Mouse (Mus musculus) ES-Bruce4 (cell line): ENCODE measurements around the gene Phf11b. TPM values are rescaled to one million over a fixed set of nuclear protein-coding genes. Genes with fewer than 3 reads are reported as not detected.
"Not testable (repeated sequence)": the region's sequence is repeated elsewhere in the genome, so short reads cannot be mapped to it uniquely, and the experiment has no call there.

ENCODE experiments used
- H3K27ac ChIP-seq: 2 replicates; pipeline ENCODE4 v1.5.1; 2012; ENCODE audit warnings: low read length, inconsistent platforms; ENCODE audit not compliant: insufficient read depth
- H3K27me3 ChIP-seq: 2 replicates; pipeline ENCODE4 v1.6.1; 2012; ENCODE audit warnings: mild to moderate bottlenecking, low read length, inconsistent platforms; ENCODE audit not compliant: control insufficient read depth, poor library complexity, insufficient read depth, severe bottlenecking
- H3K36me3 ChIP-seq: 2 replicates; pipeline ENCODE4 v1.6.1; 2012; ENCODE audit warnings: inconsistent platforms, mild to moderate bottlenecking, low read length, moderate library complexity; ENCODE audit not compliant: control insufficient read depth, poor library complexity, insufficient read depth, severe bottlenecking
- H3K4me1 ChIP-seq: one replicate; pipeline ENCODE4 v1.8.1; 2011; ENCODE audit warnings: low read length; ENCODE audit not compliant: control insufficient read depth, insufficient read depth
- H3K4me3 ChIP-seq: 2 replicates; pipeline ENCODE4 v1.5.1; 2011; ENCODE audit warnings: low read depth, mild to moderate bottlenecking, low read length
- H3K9ac ChIP-seq: 2 replicates; pipeline ENCODE4 v1.6.1; 2012; ENCODE audit warnings: low read depth, mild to moderate bottlenecking, inconsistent platforms; ENCODE audit not compliant: poor library complexity, severe bottlenecking
- H3K9me3 ChIP-seq: replicated peaks from 2 replicates; pipeline ENCODE4 v1.6.1; 2012; ENCODE audit warnings: mild to moderate bottlenecking, low read length, inconsistent platforms; ENCODE audit not compliant: control insufficient read depth, poor library complexity, insufficient read depth, severe bottlenecking
- CTCF ChIP-seq: IDR thresholded peaks from one replicate; pipeline ENCODE4 v1.8.1; 2011; ENCODE audit warnings: low read depth, low read length
- EP300 ChIP-seq: IDR thresholded peaks from 2 replicates; pipeline ENCODE4 v1.6.1; 2011; ENCODE audit warnings: low read depth, low read length; ENCODE audit not compliant: insufficient read depth
- POLR2A ChIP-seq: IDR thresholded peaks from one replicate; pipeline ENCODE4 v1.8.1; 2011; ENCODE audit warnings: low read length; ENCODE audit not compliant: insufficient read depth
- polyA plus RNA-seq: library from polyadenylated mRNA; stranded (reverse); fragments of >200 nt; gene quantifications from 2 replicates; pipeline ENCODE4 v1.2.4, GENCODE M21; 2011; ENCODE audit warnings: low read depth; ENCODE audit not compliant: missing spikeins, insufficient read depth, insufficient read length

Phf11b gene
- polyA plus RNA-seq, 1 experiment: 0.52 TPM

DNA sequence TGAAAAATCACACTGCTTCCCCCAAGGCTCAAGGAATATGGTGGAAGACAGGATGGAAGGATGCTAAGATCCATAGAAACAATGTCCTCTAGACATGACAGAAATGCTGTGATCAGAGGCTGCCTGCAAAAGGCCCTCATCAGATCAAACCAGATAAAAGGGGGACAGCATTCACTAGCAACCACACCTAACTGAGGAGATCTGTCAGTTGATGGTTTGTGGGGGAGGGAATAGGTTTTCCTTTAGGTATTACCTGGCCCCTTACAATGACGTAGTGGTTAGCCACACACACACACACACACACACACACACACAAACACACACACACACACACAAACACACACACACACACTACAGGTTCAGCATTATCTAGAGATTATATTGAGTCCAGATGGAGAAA lies 1.6 kb downstream of the Phf11b start:
- H3K9me3 ChIP-seq: no peaks in the 10 kb centered on the region
- no peak overlapping the region for H3K9ac ChIP-seq
- H3K36me3 ChIP-seq: no peaks in the 10 kb centered on the region
- TF ChIP-seq POLR2A (no peak), CTCF (no peak), EP300 (no peak)
- no peak overlapping the region for H3K27ac ChIP-seq
- no peaks in the 10 kb centered on the region for H3K4me1 ChIP-seq
- no peak overlapping the region for H3K4me3 ChIP-seq
- H3K27me3 ChIP-seq: no peaks in the 10 kb centered on the region

DNA sequence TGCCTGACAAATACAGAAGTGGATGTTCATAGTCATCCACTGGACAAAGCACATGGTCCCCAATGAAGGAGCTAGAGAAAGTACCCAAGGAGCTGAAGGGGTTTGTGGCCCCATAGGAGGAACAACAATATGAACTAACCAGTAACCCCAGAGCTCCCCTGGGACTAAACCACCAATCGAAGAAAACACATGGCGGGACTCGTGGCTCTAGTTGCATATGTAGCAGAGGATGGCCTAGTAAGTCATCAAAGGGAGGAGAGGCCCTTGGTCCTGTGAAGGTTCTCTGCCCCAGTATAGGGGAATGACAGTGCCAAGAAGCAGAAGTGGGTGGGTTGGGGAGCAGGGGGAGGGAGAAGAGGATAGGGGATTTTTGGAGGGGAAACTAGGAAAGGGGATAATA lies 5.1 kb downstream of the Phf11b start:
- not testable (repeated sequence) for H3K9ac ChIP-seq, H3K9me3 ChIP-seq, H3K27ac ChIP-seq, H3K4me3 ChIP-seq, H3K36me3 ChIP-seq, H3K4me1 ChIP-seq, H3K27me3 ChIP-seq

DNA sequence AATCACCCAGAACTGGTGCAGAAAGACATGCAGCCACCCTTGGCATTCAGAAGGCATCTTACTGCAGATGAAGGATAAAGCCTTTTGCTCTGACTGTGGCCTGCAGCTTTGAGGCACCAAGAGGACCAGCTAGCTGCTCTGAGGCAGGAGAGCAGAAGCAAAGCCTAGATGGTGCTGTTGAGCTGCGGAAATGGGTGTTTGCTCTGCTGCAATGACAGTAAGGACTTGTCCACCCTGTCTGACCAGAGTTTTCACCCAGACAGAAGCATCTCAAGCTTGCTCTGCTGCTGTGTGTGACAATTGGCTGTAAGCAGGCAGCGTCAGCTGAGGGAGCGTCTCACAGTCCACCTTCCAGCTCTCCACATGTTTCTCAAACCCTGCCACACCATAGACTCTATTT lies 10.7 kb downstream of the Phf11b start:
- not testable (repeated sequence) for H3K4me1 ChIP-seq, H3K27me3 ChIP-seq, H3K36me3 ChIP-seq

DNA sequence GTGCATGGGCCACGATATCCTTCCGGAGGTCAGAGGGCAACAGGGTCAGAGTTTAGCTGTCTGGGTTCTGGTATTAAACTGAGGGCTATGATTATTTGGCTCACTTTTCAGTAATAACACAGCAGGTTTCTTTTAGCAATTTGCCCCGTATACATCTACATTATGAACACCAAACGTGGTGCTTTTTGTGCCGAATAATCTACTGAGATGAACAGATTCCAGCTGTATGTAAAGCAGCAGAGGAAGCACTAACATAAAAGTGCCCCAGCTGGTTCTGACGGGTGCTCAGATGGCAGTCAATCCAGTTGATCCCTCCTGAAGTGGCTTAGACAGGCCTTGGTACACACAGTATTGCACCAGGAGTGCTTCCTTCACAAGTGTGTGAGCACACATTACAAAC lies 21.2 kb downstream of the Phf11b start:
- H3K4me1 ChIP-seq, H3K27ac ChIP-seq, H3K9ac ChIP-seq, H3K27me3 ChIP-seq, H3K9me3 ChIP-seq, H3K4me3 ChIP-seq, H3K36me3 ChIP-seq: not testable (repeated sequence)

More for the DNA sequence above, 10.7 kb downstream of the Phf11b start:
- not testable (repeated sequence) for H3K27ac ChIP-seq, H3K4me3 ChIP-seq, H3K9ac ChIP-seq, H3K9me3 ChIP-seq
- peak; percentile 40 for TF ChIP-seq CTCF

DNA sequence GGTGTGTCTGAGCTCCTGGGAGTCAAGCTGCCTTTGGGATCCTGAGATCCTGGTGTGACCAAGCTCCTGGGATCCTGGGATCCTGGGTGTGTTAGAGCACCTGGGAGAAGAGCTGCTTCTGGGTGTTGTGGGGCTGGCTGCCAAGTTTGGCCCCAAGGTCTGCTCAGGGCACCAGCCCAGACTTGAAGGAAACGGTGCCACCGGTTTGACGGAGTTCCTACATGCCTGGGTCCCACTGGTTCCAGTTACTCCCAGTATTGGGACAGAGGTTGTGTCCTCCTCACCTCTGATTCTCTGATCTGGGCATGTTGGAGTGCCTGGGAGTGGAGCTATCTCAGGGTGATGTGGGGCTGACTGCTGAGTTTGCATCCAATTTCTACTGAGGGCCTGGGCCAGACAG lies 22.1 kb downstream of the Phf11b start:
- H3K27ac ChIP-seq, H3K36me3 ChIP-seq, H3K9ac ChIP-seq, H3K4me1 ChIP-seq, H3K4me3 ChIP-seq, H3K9me3 ChIP-seq, H3K27me3 ChIP-seq: not testable (repeated sequence)

DNA sequence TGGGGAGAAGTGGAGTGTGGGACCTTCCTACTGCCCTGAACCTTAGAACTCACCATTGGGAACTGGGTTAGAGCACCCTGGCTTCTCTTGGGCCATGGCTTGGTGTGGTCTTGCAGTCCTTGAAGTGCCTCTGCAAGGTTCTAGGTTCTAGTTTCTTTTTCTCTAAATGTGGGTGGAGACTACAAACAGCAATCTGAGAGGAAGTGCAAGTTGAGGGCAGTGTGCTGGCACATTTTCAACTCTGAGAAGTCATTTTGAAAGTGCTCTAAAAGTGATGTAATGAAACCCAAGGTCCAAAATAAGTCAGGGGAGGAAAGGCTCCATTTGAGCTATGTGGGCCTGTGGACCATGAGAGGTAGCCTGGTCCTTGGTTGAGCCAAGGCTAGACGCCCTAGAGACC lies 43.8 kb downstream of the Phf11b start, which contains the start of gene Phf11a:
Gene Phf11a, minus strand, starts transcription at position 132 of the 400 bp plus-strand sequence.
- not testable (repeated sequence) for H3K27me3 ChIP-seq, H3K4me1 ChIP-seq

DNA sequence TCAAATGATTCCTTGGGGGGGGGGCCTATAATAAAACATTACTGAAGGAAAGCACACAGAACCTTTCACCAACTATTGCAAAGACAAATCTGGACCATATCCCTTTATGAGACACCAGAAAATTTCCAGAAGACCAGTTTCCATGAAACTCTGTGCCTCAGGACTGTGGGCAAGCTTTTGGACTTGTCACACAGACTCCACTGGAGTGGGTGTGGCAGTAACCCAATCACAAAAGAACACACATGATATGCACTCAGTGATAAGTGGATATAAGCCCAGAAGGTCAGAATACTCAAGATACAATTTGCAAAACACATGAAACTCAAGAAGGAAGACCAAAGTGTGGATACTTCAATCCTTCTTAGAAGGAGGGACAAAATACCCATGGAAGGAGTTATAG lies 49.4 kb downstream of the Phf11b start:
- not testable (repeated sequence) for H3K27ac ChIP-seq, H3K4me3 ChIP-seq

More for the DNA sequence above, 43.8 kb downstream of the Phf11b start, which contains the start of gene Phf11a:
- H3K9me3 ChIP-seq, H3K27ac ChIP-seq, H3K4me3 ChIP-seq, H3K9ac ChIP-seq, H3K36me3 ChIP-seq: not testable (repeated sequence)

DNA sequence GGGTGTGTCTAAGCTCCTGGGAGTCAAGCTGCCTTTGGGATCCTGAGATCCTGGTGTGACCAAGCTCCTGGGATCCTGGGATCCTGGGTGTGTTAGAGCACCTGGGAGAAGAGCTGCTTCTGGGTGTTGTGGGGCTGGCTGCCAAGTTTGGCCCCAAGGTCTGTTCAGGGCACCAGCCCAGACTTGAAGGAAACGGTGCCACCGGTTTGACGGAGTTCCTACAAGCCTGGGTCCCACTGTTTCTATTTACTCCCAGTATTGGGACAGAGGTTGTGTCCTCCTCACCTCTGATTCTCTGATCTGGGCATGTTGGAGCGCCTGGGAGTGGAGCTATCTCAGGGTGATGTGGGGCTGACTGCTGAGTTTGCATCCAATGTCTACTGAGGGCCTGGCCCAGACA lies 66.2 kb downstream of the Phf11b start:
- not testable (repeated sequence) for H3K36me3 ChIP-seq, H3K27ac ChIP-seq, H3K9ac ChIP-seq, H3K9me3 ChIP-seq, H3K27me3 ChIP-seq, H3K4me3 ChIP-seq, H3K4me1 ChIP-seq

More for the DNA sequence above, 49.4 kb downstream of the Phf11b start:
- H3K9ac ChIP-seq, H3K36me3 ChIP-seq, H3K27me3 ChIP-seq, H3K9me3 ChIP-seq, H3K4me1 ChIP-seq: not testable (repeated sequence)
